Mouse (Mus musculus) spleen, adult 12 weeks (tissue): Measurements from ENCODE around the gene Snorc.

ENCODE experiments used
- DNase-seq: peaks from one replicate; pipeline ENCODE4 v3.0.0; 2022; ENCODE audit warnings: low spot score

Gene Snorc

DNA sequence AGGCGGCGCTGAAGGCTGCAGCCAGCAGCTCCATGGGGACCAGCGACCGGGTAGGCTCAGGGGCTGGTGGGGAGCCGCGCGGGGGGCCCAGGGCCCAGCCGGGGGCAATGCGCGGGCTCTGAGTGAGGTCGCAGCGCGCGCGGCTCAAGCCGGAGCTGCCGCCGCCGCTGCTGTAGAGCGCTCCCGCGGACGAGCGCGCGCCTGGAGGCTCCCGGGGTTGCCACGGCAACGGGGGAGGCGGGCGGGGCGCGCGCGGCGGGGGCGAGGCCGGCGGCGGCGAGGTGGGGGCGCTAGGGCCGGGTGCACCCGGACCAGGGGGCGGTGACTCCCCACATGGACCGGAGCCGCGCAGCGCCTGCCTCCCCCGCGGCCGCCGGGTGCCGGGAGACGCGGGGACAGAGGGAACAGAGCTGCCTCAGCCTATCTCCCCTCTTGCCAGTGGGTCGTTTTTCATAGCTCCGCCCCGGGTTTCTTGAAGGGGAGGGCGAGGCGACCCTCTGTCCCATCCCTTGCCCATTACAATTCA, 40.2 kb downstream of the Snorc start:
- DNase-seq = no peak

DNA sequence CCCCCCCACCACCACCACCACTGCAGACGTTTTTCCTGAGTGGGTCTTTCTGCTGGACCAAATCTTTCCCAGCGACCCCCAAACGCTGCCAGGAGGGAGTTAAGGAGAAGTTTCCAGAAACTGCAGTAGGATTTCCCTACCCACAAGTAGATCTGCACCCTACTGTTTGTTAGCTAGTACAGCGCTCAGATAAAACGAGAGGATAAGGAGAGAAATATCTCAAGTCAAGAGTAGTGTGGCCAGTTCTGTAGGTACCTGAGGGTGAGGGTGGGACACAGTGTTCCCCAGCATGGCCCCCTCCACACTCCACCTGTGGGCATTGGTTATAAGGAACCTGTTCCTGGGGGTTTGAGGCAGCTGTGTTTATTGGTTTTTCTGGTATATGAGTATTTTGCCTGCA, 40.8 kb downstream of the Snorc start:
- no peak for DNase-seq

DNA sequence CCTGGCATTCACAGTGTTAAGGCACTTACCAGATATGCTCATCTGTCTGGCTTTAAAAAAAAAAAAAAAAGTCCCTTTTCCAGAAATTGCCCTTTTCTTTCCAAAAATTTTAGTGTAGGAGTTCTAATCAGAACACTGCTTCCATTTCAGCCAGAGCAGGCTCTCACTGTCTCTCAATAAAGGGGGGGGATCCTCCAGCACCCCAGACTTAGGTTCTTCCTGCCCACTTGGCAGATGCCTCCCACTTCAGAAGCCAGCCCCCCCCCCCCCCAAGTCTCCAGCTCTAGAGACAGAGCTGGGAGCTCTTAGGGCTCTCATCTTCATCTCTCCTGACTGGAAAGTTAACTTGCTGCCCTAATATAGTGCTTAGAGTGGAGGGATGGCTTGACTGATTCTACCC, 50.4 kb downstream of the Snorc start:
- DNase-seq = no peak

DNA sequence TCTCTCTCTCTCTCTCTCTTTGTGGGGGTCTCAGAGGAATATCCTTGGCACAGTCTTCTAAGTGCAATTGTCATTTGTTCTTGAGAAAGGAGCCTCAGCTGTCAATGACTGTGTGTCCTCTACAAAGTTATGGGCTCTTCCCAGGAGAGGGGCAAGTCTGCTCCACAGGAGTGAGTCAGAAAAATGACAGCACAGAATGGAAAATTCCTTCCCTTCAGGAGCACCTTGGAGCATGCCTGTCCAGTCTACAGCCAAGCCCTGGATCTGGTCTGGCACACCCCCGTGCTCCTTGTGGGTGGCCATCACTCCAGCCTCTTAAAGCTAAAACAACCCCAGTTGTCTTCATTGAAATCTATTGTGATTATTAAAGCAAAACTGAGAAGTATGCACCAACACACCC, 51.5 kb downstream of the Snorc start:
- DNase-seq = no peak

DNA sequence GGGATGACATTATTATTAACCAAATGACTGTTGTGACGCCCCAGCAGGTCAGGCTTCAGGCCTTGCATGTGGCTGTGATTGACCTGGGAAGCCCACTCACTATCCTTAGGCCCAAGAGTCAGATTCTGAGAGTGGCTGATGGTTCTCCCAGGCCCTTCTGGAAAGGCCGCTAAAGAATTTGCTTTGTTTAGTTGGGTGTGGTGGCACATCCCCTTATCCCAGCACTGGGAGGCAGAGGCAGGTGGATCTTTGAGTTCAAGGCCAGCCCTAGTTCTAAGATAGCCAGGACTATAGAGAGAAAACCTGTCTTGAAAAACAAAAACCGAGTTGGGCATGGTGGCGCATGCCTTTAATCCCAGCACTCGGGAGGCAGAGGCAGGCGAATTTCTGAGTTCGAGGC, 55.0 kb downstream of the Snorc start:
- no peak for DNase-seq
